Mouse (Mus musculus) kidney, embryonic 15.5 days (tissue): Measurements from ENCODE around the gene Arhgap8. TPM values are rescaled to one million over a fixed set of nuclear protein-coding genes. Genes with fewer than 3 reads are reported as not detected.
"Not testable (repeated sequence)": the region's sequence is repeated elsewhere in the genome, so short reads cannot be mapped to it uniquely, and the experiment has no call there.

Source experiments
- ATAC-seq: fragments of 200-750 bp; cut with Nextera tagmentation; replicated peaks from 2 replicates; pipeline ENCODE4 v1.8.0; 2017; ENCODE audit warnings: moderate TSS enrichment; ENCODE audit not compliant: low FRiP score
- H3K27ac ChIP-seq: fragments of 300-500 bp; sonication (generic); 2 replicates; pipeline ENCODE4 v1.5.1; 2015; ENCODE audit warnings: mild to moderate bottlenecking, inconsistent platforms
- H3K27me3 ChIP-seq: fragments of 300-500 bp; sonication (generic); 2 replicates; pipeline ENCODE4 v1.6.1; 2015; ENCODE audit warnings: inconsistent platforms
- H3K36me3 ChIP-seq: fragments of 300-500 bp; sonication (generic); 2 replicates; pipeline ENCODE4 v1.6.1; 2015; ENCODE audit warnings: inconsistent platforms
- H3K4me1 ChIP-seq: fragments of 300-500 bp; sonication (generic); 2 replicates; pipeline ENCODE4 v1.6.1; 2015; ENCODE audit warnings: inconsistent platforms
- H3K4me2 ChIP-seq: fragments of 300-500 bp; sonication (generic); 2 replicates; pipeline ENCODE4 v1.6.1; 2015; ENCODE audit warnings: moderate library complexity, mild to moderate bottlenecking, inconsistent platforms
- H3K4me3 ChIP-seq: fragments of 300-500 bp; sonication (generic); replicated peaks from 2 replicates; pipeline ENCODE4 v1.5.1; 2015; ENCODE audit warnings: mild to moderate bottlenecking, inconsistent platforms
- H3K9ac ChIP-seq: fragments of 300-500 bp; sonication (generic); 2 replicates; pipeline ENCODE4 v1.6.1; 2015; ENCODE audit warnings: mild to moderate bottlenecking, inconsistent platforms
- H3K9me3 ChIP-seq: fragments of 300-500 bp; sonication (generic); replicated peaks from 2 replicates; pipeline ENCODE4 v1.6.1; 2016; ENCODE audit warnings: inconsistent platforms
- WGBS: fragments of 180-500 bp; shearing (Covaris S2); methylation state at CpG from one replicate; pipeline ENCODE4 v1.1.7; 2015; ENCODE audit warnings: mixed read lengths; 5-methylcytosine and 5-hydroxymethylcytosine counted together
- polyA plus RNA-seq: library from polyadenylated mRNA; unstranded; fragments of >200 nt; fragmentation: Nextera tagmentation; extraction: Ambion mirVana; gene quantifications from 2 replicates; pipeline ENCODE4 v1.2.1, GENCODE M21; 2015

Gene Arhgap8
- polyA plus RNA-seq, 1 experiment from 2014 or later, result 10.3 TPM

DNA sequence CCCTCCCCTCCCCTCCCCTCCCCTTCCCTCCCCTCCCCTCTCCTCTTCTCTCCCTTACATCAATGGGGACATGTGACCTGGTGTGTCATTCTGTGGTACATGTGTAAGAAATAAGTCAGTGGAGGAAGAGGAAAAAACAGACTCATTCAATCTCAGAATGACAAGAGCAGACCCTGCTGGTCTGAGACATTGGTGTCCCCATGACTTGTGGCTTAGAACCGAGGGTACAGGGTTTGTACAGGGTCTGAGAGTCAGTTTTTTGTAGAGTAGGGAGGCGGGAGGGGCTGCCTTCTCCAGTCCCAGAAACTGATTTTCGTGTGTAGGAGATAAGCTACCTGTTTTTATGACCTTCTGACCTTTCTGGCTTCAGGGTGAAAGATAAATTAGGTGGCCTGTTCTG lies 23.5 kb downstream of the Arhgap8 start:
- Histone ChIP-seq H3K27ac (no peak overlapping the region), H3K4me1 (peaks cover 10% of the 10 kb centered on the region)

DNA sequence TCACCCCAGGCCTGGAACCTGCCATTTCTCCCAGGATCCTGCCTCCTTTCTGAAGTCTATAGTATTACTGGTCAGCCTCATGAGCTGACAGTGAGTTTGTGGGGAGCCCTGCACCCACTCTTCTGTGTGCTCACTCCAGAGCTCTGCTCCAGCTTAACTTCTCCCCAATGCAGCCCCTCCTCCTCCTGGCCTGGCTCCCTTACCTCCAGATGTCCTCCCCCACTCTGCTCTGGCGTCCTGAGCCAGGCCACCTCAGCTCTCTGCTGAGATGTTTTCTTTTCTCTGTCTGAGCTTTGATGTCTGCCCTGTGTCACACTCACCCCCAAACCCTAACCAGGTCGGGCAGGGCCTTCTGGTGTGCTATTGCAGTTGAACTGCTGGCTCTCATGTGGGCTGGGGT lies 24.5 kb downstream of the Arhgap8 start:
- Histone ChIP-seq H3K4me1 (peaks cover 10% of the 10 kb centered on the region), H3K27me3 (no peaks in the 10 kb centered on the region), H3K27ac (no peak overlapping the region), H3K36me3 (no peaks in the 10 kb centered on the region), H3K9ac (no peak overlapping the region), H3K4me3 (no peak overlapping the region), H3K9me3 (no peaks in the 10 kb centered on the region), H3K4me2 (no peak overlapping the region)
- peak; percentile 52; the same call in 1 of the 2 replicates for ATAC-seq
- WGBS, result 10% methylated on average over 2 of the region's 2 CpGs

More for the DNA sequence above, 23.5 kb downstream of the Arhgap8 start:
- H3K9me3 ChIP-seq, result no peaks in the 10 kb centered on the region
- no peaks in the 10 kb centered on the region for H3K27me3 ChIP-seq
- no peaks in the 10 kb centered on the region for H3K36me3 ChIP-seq
- WGBS, result 8% methylated on average over 3 of the region's 3 CpGs
- no peak for ATAC-seq
- no peak overlapping the region for H3K4me3 ChIP-seq
- H3K9ac ChIP-seq, result no peak overlapping the region
- H3K4me2 ChIP-seq, result no peak overlapping the region

DNA sequence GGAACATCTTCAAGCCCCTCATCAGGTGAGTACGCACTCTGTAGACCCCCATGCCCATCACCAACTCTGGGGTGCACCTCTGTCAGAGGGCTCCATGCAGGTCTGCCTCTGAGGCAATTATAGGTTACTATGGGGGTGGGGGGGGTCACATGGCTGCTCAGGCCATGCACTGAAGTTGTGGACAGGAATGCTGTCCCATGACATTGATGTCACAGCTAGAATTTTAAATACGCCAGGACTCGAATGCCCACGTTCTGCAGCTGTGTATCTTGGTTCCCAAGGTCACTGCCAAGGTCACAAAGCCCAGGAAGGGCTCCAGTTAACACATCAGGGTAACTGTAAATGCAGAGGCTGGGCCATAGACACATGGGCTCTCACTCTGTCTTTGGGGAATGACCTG lies 26.0 kb downstream of the Arhgap8 start:
- no peak for ATAC-seq
- Histone ChIP-seq H3K4me2 (no peak overlapping the region), H3K4me3 (no peak overlapping the region), H3K36me3 (no peaks in the 10 kb centered on the region), H3K27ac (no peak overlapping the region), H3K4me1 (peaks cover 10% of the 10 kb centered on the region), H3K9me3 (no peaks in the 10 kb centered on the region), H3K9ac (no peak overlapping the region), H3K27me3 (no peaks in the 10 kb centered on the region)
- 84% methylated on average over 4 of the region's 4 CpGs for WGBS

DNA sequence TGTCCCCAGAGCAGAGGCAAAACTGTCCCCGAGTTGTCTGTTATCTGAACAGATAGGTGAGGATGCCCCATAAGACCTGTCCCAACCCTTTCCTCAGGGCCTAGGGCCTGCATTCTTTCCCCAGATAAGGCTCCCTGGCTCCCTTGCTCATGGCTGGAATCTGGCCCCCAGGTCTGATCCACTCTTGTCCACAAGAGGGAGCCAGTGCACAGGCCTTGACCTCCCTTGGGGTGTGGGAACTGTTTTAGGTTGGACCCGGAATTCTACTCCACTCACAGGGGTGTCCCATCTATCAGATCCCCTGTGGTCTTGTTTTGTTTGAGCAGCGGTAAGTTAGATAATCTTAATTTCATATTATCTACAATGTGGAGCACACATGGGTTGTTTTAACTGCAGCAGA lies 35.1 kb downstream of the Arhgap8 start:
- ATAC-seq, result no peak
- H3K4me3 ChIP-seq, result no peak overlapping the region
- WGBS, result 16% methylated on average over 3 of the region's 3 CpGs

DNA sequence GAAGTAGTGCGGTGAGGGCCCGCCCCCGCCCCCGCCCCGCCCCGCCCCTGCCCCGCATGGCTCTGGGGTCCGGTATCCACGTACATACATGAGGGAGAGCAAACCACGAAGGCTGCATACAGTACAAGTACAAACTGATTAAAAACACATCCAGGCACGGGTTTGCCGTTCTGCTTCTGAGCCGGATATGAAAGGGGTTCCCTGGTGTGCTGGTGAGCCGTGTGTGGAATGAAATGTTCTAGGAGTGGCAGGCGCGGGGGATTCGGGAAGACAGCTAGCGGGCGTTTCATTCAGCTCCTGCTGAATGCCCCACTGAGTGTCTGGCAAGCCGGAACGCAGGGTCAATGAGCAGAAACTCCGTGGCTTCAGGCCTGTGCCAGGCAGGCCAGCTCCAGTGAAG lies 36.6 kb downstream of the Arhgap8 start:
- Histone ChIP-seq H3K27me3 (0 out of 2 replicates have a peak, but pooled peaks cover 8% of the 10 kb centered on the region), H3K9me3 (no peaks in the 10 kb centered on the region)

More for the DNA sequence above, 35.1 kb downstream of the Arhgap8 start:
- Histone ChIP-seq H3K27ac (no peak overlapping the region), H3K27me3 (0 out of 2 replicates have a peak, but pooled peaks cover 8% of the 10 kb centered on the region), H3K36me3 (no peaks in the 10 kb centered on the region), H3K4me1 (peaks cover 30% of the 10 kb centered on the region), H3K9ac (no peak overlapping the region), H3K9me3 (no peaks in the 10 kb centered on the region), H3K4me2 (no peak overlapping the region)

DNA sequence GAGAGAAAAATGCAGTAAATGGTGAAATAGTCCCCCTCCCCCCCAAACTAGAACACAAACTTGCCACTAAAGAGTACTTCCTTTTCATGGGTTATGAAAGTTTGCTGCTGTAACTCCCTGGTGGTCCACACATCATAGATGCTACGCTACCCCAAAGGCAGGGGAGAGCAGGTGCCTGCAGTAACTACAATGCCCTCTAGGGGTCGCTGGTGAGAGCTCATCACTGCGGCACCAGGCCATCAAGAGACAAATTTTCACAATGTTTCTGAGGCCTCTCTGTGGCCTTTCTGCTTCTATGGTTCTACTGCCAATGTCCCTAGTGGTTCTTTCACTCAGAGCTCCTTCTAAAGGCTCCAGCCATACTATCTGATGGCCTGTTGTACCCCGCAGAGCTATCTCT lies 38.6 kb downstream of the Arhgap8 start:
- H3K4me1 ChIP-seq, result peaks cover 38% of the 10 kb centered on the region
- no peak overlapping the region for H3K27ac ChIP-seq
- H3K4me3 ChIP-seq, result no peak overlapping the region
- no peaks in the 10 kb centered on the region for H3K9me3 ChIP-seq
- 0 out of 2 replicates have a peak, but pooled peaks cover 8% of the 10 kb centered on the region for H3K27me3 ChIP-seq
- H3K4me2 ChIP-seq, result no peak overlapping the region
- no peaks in the 10 kb centered on the region for H3K36me3 ChIP-seq
- H3K9ac ChIP-seq, result no peak overlapping the region
- no peak for ATAC-seq
- 35% methylated on average over 4 of the region's 4 CpGs for WGBS

More for the DNA sequence above, 36.6 kb downstream of the Arhgap8 start:
- no peaks in the 10 kb centered on the region for H3K36me3 ChIP-seq
- H3K9ac ChIP-seq, result no peak overlapping the region; the same call in 1 of the 2 replicates
- WGBS, result 4% methylated on average over 22 of the region's 22 CpGs
- H3K4me1 ChIP-seq, result peaks cover 30% of the 10 kb centered on the region
- peak overlapping the region; percentile 53 for H3K4me2 ChIP-seq
- H3K4me3 ChIP-seq, result peak overlapping the region; percentile 23
- no peak for ATAC-seq
- H3K27ac ChIP-seq, result no peak overlapping the region

DNA sequence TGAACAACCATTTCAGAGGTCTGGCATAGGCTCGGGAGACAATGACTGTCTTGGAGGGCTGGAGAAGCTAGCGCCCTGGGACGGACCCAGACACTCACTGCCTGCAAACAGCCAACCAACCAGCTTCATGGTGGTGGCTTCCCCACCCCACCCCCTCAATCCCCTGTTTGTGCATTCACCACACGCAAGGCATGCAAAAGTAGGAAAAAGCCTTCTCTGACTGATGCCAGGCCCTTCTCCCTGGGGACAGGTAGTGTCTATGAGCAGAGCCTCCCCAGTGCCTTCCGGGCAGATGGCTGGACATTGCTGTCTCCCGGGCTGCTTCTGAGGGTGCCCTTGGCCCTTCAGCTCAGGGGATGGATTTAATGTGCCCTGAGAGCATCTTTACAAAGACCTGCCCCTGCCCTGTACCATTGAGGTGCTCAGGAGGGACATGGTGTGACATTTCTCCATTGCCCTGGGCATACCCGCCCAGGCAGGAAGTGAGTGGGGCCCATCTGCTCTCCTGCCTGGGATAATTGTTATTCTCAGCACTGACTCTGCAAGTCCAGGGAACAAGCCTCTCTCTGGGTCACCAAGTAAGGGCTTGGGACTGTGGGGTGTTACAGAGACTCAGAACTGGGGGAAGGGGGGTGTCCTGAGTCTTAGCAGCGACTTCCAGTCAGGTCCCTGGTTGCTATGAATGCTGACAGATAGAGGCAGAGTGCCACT lies 43.0 kb downstream of the Arhgap8 start:
- 59% methylated on average over 8 of the region's 8 CpGs for WGBS

DNA sequence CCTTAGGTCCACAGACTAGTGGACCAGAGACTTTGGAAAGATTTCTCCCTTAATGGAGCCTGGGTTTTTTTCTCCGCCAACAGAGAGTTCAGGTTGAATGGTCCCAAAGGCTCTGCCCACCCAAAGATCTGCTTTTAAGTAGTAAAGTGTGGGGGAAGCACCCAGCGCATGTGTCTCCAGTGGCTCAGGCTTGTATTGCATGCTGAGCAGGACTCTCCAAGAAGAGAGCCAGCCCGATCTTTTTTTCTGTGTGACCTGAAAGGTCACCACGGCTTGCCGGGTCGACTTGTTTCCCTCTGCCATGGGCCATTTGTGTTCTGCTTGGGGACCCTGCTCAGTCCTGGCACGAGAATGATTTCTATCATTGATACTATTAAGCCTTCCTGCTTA lies 43.6 kb downstream of the Arhgap8 start:
- peak; percentile 78; the same call in 1 of the 2 replicates for ATAC-seq
- WGBS, result 16% methylated on average over 7 of the region's 7 CpGs
- no peaks in the 10 kb centered on the region for H3K27me3 ChIP-seq

More for the DNA sequence above, 43.0 kb downstream of the Arhgap8 start:
- Histone ChIP-seq H3K27ac (peak overlapping the region; percentile 64), H3K4me1 (peaks cover 19% of the 10 kb centered on the region), H3K9ac (no peak overlapping the region), H3K4me2 (no peak overlapping the region), H3K4me3 (no peak overlapping the region), H3K36me3 (no peaks in the 10 kb centered on the region), H3K27me3 (no peaks in the 10 kb centered on the region), H3K9me3 (no peaks in the 10 kb centered on the region)
- peak; percentile 57 for ATAC-seq

DNA sequence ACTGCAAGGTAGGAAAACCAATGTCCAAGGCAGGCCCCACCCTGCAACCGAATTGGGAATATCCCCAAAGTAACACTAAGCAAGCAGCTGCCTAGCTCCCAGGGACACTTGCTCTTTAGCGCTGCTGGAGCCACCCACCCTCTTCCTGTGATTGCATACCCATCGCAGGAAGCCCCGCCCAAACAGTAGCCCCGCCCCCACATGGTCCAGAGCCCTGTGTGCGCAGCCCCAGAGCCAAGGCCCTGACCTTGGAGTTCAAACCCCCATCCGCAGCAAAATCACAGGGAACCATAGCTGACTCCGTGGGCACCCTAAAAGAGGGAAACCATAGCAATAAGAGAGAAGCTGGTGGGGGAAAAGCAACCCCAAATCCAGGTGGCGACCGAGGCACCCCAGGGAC lies 46.8 kb downstream of the Arhgap8 start:
- no peak for ATAC-seq
- Histone ChIP-seq H3K27me3 (no peaks in the 10 kb centered on the region), H3K36me3 (no peaks in the 10 kb centered on the region), H3K9ac (no peak overlapping the region), H3K4me1 (peaks cover 19% of the 10 kb centered on the region), H3K27ac (no peak overlapping the region), H3K4me3 (no peak overlapping the region), H3K9me3 (no peaks in the 10 kb centered on the region), H3K4me2 (no peak overlapping the region)
- WGBS, result 46% methylated on average over 10 of the region's 10 CpGs

More for the DNA sequence above, 43.6 kb downstream of the Arhgap8 start:
- no peak overlapping the region for H3K9ac ChIP-seq
- no peaks in the 10 kb centered on the region for H3K36me3 ChIP-seq
- no peak overlapping the region for H3K4me3 ChIP-seq
- no peaks in the 10 kb centered on the region for H3K9me3 ChIP-seq
- H3K27ac ChIP-seq, result peak overlapping the region; percentile 64
- 0 out of 2 replicates have a peak overlapping the region, but pooled peaks have one; percentile 13 for H3K4me2 ChIP-seq
- peaks cover 19% of the 10 kb centered on the region for H3K4me1 ChIP-seq

DNA sequence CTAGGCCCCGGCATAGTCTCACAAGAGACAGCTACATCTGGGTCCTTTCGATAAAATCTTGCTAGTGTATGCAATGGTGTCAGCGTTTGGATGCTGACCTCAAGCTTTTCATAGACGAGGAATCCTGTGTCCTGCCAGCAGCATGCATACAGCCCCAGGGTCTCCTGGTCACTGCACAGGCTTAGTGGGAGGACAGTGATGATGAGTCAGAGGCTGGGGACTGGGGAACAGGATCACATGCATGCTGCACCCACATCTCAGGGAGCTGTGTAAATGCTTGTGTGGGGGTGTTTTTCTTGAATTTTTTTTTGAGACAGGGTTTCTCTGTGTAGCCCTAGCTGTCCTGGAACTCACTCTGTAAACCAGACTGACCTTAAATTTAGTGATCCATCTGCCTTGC lies 48.7 kb downstream of the Arhgap8 start:
- H3K27ac ChIP-seq, H3K36me3 ChIP-seq, H3K4me2 ChIP-seq, H3K9ac ChIP-seq, H3K9me3 ChIP-seq, H3K4me3 ChIP-seq, ATAC-seq, H3K27me3 ChIP-seq: not testable (repeated sequence)
- peaks cover 10% of the 10 kb centered on the region for H3K4me1 ChIP-seq
- WGBS, result 79% methylated on average over 4 of the region's 4 CpGs

DNA sequence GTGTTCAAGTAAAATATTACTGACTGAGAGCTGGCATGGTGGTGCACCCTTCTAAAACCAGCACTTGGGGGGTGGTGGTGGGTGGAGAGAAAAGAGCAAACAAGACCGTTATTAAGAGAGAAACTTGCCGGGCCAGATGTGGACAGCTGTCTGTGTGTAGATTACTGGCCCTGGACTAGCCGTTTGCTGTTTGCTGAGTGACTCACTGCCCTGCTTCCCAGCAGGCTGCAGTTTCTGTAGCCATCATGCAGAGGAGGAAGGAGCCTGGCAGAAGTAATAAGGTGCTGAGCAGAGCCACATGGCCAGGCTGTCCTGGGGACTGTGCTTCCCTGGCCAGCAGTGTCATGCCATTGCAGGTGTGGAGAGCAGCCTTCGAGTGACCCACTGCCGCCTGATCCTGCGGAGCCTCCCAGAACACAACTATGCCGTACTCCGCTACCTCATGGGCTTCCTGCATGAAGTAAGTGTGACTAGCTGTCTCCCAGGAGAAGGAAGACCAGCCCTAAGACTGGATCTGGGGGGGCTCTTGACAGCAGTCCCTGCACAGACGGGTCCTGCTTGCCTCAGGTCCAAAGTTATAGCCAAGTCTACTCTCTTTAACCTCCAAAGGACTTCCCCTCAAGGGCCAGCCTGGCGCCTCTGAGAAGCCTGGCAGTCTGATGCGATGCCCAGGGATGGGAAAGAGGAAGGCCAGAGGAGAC lies 49.9 kb downstream of the Arhgap8 start:
- no peaks in the 10 kb centered on the region for H3K36me3 ChIP-seq
- no peak overlapping the region for H3K27ac ChIP-seq
- no peak overlapping the region for H3K4me2 ChIP-seq
- H3K4me3 ChIP-seq, result no peak overlapping the region
- no peaks in the 10 kb centered on the region for H3K9me3 ChIP-seq
- H3K9ac ChIP-seq, result no peak overlapping the region
- no peaks in the 10 kb centered on the region for H3K27me3 ChIP-seq
- H3K4me1 ChIP-seq, result 0 out of 2 replicates have a peak, but pooled peaks cover 6% of the 10 kb centered on the region
- 76% methylated on average over 11 of the region's 11 CpGs for WGBS
- no peak for ATAC-seq
